Mouse (Mus musculus): Measurements from ENCODE around the gene Ercc5. TPM values are rescaled to one million over a fixed set of nuclear protein-coding genes. Genes with fewer than 3 reads are reported as not detected.

Gene Ercc5
- total and polyA plus RNA-seq, 2 experiments from 2014 or later = 14.9 to 23.6 TPM

DNA sequence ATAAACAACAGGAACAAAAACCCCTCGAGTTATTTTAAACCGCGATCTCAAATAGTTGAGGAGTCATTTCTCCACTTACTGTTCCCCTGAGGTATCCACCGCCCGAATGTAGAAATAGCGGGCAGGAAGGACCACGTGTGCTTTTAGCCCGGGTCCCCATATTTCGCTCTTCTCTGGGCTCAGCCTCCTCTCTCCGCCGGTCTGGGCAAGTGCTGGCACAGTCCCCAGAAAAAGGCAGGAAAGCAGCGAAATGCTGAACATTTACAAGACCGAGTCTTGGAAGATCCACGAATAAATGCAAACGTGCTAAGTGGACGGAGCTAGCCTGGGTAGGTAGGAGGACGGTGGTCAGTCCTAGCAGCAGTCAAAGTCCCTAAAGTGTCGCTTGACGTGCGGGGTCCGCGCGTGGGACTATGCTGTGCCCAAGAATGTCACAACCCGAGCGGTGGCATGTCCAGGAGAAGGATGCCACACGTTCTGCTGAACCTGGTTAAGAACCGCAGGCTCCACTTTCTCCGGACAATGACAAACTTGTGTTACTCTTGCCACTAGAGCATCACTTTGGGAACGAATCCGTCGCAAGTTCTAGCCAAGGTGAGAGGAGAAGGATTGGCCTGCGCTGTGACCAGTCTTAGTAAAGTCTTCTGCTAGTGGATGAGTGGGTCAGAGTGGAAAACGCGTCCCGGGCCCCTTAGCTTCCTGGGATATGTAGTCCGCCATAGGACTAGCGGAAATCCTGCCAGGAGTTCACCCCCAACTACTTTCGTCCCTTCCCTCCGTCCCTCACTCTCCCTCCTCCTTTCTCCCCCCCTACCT, 29.1 kb upstream of the Ercc5 start, which contains the start of the genes Kdelc1 and Bivm:
Gene Kdelc1, minus strand, starts transcription at position 570 of the 816 bp plus-strand sequence.
Gene Bivm, plus strand, starts transcription at position 719 of the 816 bp plus-strand sequence.
- peak within 1 kb of the TSS; percentile 70 for H3K4me2 ChIP-seq (ENCODE audit: low read depth, low read length, poor library complexity, severe bottlenecking)
- H3K4me3 ChIP-seq (ENCODE audit: low read depth, low read length) = peak within 1 kb of the TSS; percentile 67
- H3K27me3 ChIP-seq (ENCODE audit: insufficient read depth, low read length) = no peaks in the 10 kb centered on the region
- no peaks in the 10 kb centered on the region for H3K9me3 ChIP-seq (ENCODE audit: low read length)
- no peak for TF ChIP-seq CTCF (IDR thresholded peaks at IDR 0.05)
- peaks cover 9% of the 10 kb centered on the region for H3K36me3 ChIP-seq (ENCODE audit: insufficient read depth, low read length)
- peak; percentile 98 for DNase-seq (ENCODE audit: low spot score)
- peak within 1 kb of the TSS; percentile 88 for H3K9ac ChIP-seq (replicated peaks; ENCODE audit: low read length, poor library complexity, severe bottlenecking)
- peak within 1 kb of the TSS; percentile 93 for H3K27ac ChIP-seq (ENCODE audit: low read depth, low read length)
- ATAC-seq (ENCODE audit: low FRiP score) = peak; percentile 98
- WGBS = under 1% methylated on average over 39 of the region's 39 CpGs
- H3K4me1 ChIP-seq (ENCODE audit: insufficient read depth, low read length) = 0 out of 2 replicates have a peak, but pooled peaks cover 3% of the 10 kb centered on the region

GRCm38 (mm10) chr1:44119201-44120073, 28.1 kb upstream of the Ercc5 start:
- H3K4me2 ChIP-seq (ENCODE audit: low read depth, low read length, poor library complexity, severe bottlenecking) = peak overlapping the region; percentile 70
- TF ChIP-seq CTCF (IDR thresholded peaks at IDR 0.05) = peak; percentile 72
- H3K36me3 ChIP-seq (ENCODE audit: insufficient read depth, low read length) = peaks cover 3% of the 10 kb centered on the region; the same call in 1 of the 2 replicates
- no peaks in the 10 kb centered on the region for H3K27me3 ChIP-seq (ENCODE audit: insufficient read depth, low read length)
- peak; percentile 84 for DNase-seq (ENCODE audit: low spot score)
- 0 out of 2 replicates have a peak, but pooled peaks cover 3% of the 10 kb centered on the region for H3K4me1 ChIP-seq (ENCODE audit: insufficient read depth, low read length)
- H3K27ac ChIP-seq (ENCODE audit: low read depth, low read length) = peak overlapping the region; percentile 93
- under 1% methylated on average over 37 of the region's 43 CpGs for WGBS
- no peaks in the 10 kb centered on the region for H3K9me3 ChIP-seq (ENCODE audit: low read length)
- peak; percentile 88 for ATAC-seq (ENCODE audit: low FRiP score)
- H3K4me3 ChIP-seq (ENCODE audit: low read depth, low read length) = peak overlapping the region; percentile 67
- peak overlapping the region; percentile 88 for H3K9ac ChIP-seq (replicated peaks; ENCODE audit: low read length, poor library complexity, severe bottlenecking)

GRCm38 (mm10) chr1:44120074-44120406, 27.5 kb upstream of the Ercc5 start:
- Histone ChIP-seq H3K9me3 (ENCODE audit: low read length) (no peaks in the 10 kb centered on the region), H3K27ac (ENCODE audit: low read depth, low read length) (peak overlapping the region; percentile 93), H3K4me2 (ENCODE audit: low read depth, low read length, poor library complexity, severe bottlenecking) (peak overlapping the region; percentile 70), H3K27me3 (ENCODE audit: insufficient read depth, low read length) (no peaks in the 10 kb centered on the region), H3K4me3 (ENCODE audit: low read depth, low read length) (peak overlapping the region; percentile 67), H3K4me1 (ENCODE audit: insufficient read depth, low read length) (0 out of 2 replicates have a peak, but pooled peaks cover 3% of the 10 kb centered on the region), H3K36me3 (ENCODE audit: insufficient read depth, low read length) (peaks cover 3% of the 10 kb centered on the region; the same call in 1 of the 2 replicates), H3K9ac (replicated peaks; ENCODE audit: low read length, poor library complexity, severe bottlenecking) (peak overlapping the region; percentile 88)
- TF ChIP-seq CTCF (IDR thresholded peaks at IDR 0.05) = no peak
- 4% methylated on average over 6 of the region's 6 CpGs for WGBS
- ATAC-seq (ENCODE audit: low FRiP score) = peak; percentile 23
- DNase-seq (ENCODE audit: low spot score) = no peak

GRCm38 (mm10) chr1:44122256-44122655, 25.3 kb upstream of the Ercc5 start:
- H3K9ac ChIP-seq (replicated peaks; ENCODE audit: low read length, poor library complexity, severe bottlenecking) = no peak overlapping the region
- H3K27me3 ChIP-seq (ENCODE audit: insufficient read depth, low read length) = no peaks in the 10 kb centered on the region
- H3K4me2 ChIP-seq (ENCODE audit: low read depth, low read length, poor library complexity, severe bottlenecking) = no peak overlapping the region
- ATAC-seq (ENCODE audit: low FRiP score) (no peak), DNase-seq (ENCODE audit: low spot score) (no peak)
- 0 out of 2 replicates have a peak, but pooled peaks cover 3% of the 10 kb centered on the region for H3K4me1 ChIP-seq (ENCODE audit: insufficient read depth, low read length)
- no peak overlapping the region for H3K4me3 ChIP-seq (ENCODE audit: low read depth, low read length)
- H3K36me3 ChIP-seq (ENCODE audit: insufficient read depth, low read length) = peaks cover 10% of the 10 kb centered on the region; the same call in 1 of the 2 replicates
- no peak for TF ChIP-seq CTCF (IDR thresholded peaks at IDR 0.05)
- H3K27ac ChIP-seq (ENCODE audit: low read depth, low read length) = no peak overlapping the region
- no peaks in the 10 kb centered on the region for H3K9me3 ChIP-seq (ENCODE audit: low read length)
- WGBS = 90% methylated on average over 3 of the region's 3 CpGs

DNA sequence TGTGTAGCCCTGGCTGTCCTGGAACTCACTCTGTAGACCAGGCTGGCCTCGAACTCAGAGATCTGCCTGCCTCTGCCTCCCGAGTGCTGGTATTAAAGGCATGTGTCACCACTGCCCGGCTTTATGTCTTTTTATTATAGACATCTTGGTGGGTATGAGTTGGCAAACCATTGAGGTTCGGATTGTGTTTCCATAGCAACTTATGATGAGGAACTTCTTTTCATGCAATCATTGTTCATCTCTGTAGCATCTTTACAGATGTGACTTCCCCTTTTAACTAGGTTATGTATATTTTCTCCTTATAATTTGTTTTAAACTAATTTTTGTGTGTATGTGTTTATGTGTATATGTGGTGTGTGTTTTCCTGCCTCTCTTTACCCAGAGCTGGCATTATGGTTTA, 22.0 kb upstream of the Ercc5 start:
- Histone ChIP-seq H3K4me1 (ENCODE audit: insufficient read depth, low read length) (no peaks in the 10 kb centered on the region), H3K9ac (replicated peaks; ENCODE audit: low read length, poor library complexity, severe bottlenecking) (no peak overlapping the region), H3K36me3 (ENCODE audit: insufficient read depth, low read length) (peaks cover 14% of the 10 kb centered on the region), H3K27me3 (ENCODE audit: insufficient read depth, low read length) (no peaks in the 10 kb centered on the region), H3K9me3 (ENCODE audit: low read length) (no peaks in the 10 kb centered on the region), H3K27ac (ENCODE audit: low read depth, low read length) (no peak overlapping the region), H3K4me2 (ENCODE audit: low read depth, low read length, poor library complexity, severe bottlenecking) (no peak overlapping the region), H3K4me3 (ENCODE audit: low read depth, low read length) (no peak overlapping the region)
- DNase-seq (ENCODE audit: low spot score) = no peak
- WGBS = 91% methylated on average over 4 of the region's 4 CpGs
- ATAC-seq (ENCODE audit: low FRiP score) = no peak
- TF ChIP-seq CTCF (IDR thresholded peaks at IDR 0.05) = no peak
